Mouse (Mus musculus): ENCODE measurements at regions not wholly inside any gene's neighbourhood (a gene's known extent, or its start where the extent isn't known, plus 50 kb on each side); places are given as distances from the start of the nearest gene placed in this dataset.

DNA sequence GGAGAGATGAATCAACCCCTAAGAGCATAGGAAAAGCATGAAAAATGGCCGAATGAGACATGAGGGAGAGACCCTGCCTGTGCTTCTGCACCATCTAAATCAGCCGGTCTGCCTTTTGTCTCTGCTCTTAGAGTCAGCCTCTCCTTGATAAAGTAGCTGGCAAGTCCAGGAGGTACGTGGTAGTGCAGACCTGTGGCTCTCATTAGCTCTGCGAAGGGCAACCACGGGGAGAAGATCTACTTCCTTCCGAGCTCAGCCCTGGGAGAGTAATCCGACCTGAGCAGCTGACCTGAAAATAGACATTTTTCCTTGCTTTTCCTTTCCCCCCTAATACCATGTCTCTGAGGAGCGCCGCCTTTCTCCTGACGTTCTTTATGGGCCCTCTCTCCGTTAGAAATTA lies 971.8 kb downstream of the Robo1 start:
- TF ChIP-seq USF1 (IDR thresholded peaks at IDR 0.05; ENCODE audit: low read depth) (no peak), CTCF (IDR thresholded peaks at IDR 0.05; ENCODE audit: control insufficient read depth, insufficient read depth, insufficient read length) (no peak), MAX (IDR thresholded peaks at IDR 0.05) (no peak), MYOG (IDR thresholded peaks at IDR 0.05; ENCODE audit: control insufficient read depth, extremely low read depth, insufficient read length) (no peak)
